ENCODE assay signal across 26 mouse cellular contexts in genomic region chr5:4112570-4113098, GRCm38 (mm10).
"Had no signal": no experiment of that assay in that cellular context is flagged by ENCODE, and none has a peak within 500 bp of the region (broad histone marks: within the 10 kb centered on the region; RNA-seq: fewer than 3 reads in every experiment).

No protein-coding gene starts in this region.

- H3K9ac ChIP-seq: embryonic facial prominence, embryonic 12.5 days; embryonic facial prominence, embryonic 13.5 days; embryonic facial prominence, embryonic 15.5 days; forebrain, embryonic 12.5 days; forebrain, embryonic 13.5 days; forebrain, embryonic 15.5 days; forebrain, postnatal 0 days had no signal

- H3K4me2 ChIP-seq: embryonic facial prominence, embryonic 12.5 days; embryonic facial prominence, embryonic 13.5 days; embryonic facial prominence, embryonic 15.5 days; forebrain, embryonic 12.5 days; forebrain, embryonic 13.5 days; forebrain, embryonic 15.5 days had no signal

- H3K27ac ChIP-seq: embryonic facial prominence, embryonic 10.5 days; embryonic facial prominence, embryonic 12.5 days; embryonic facial prominence, embryonic 13.5 days; embryonic facial prominence, embryonic 15.5 days; forebrain, embryonic 10.5 days; forebrain, embryonic 12.5 days; forebrain, embryonic 13.5 days; forebrain, embryonic 15.5 days; gastrocnemius, adult 2 months had no signal

- DNase-seq: cerebellum, adult 8-10 months; cerebellum, adult 9-10 months; cerebellum, adult 9-11 months; cerebellum, postnatal 14 days; cerebellum, postnatal 25 days; cerebellum, postnatal 36 days; embryo, embryonic 11 days; forebrain, postnatal 0 days; gastrocnemius, adult 2 months; gastrocnemius, postnatal 10 days; gastrocnemius, postnatal 14 days; gastrocnemius, postnatal 25 days; gastrocnemius, postnatal 36 days; heart, adult 11 months; heart, adult 18-20 months had no signal

- ATAC-seq: forebrain, embryonic 13.5 days; forebrain, embryonic 14.5 days; forebrain, embryonic 15.5 days; forebrain, embryonic 16.5 days; forebrain, postnatal 0 days had no signal

- H3K36me3 ChIP-seq: embryonic facial prominence, embryonic 10.5 days; embryonic facial prominence, embryonic 12.5 days; embryonic facial prominence, embryonic 13.5 days; embryonic facial prominence, embryonic 15.5 days; forebrain, embryonic 10.5 days; forebrain, embryonic 12.5 days; forebrain, embryonic 15.5 days had no signal

- H3K4me3 ChIP-seq: embryonic facial prominence, embryonic 10.5 days; embryonic facial prominence, embryonic 12.5 days; embryonic facial prominence, embryonic 13.5 days; embryonic facial prominence, embryonic 15.5 days; erythroblast, embryonic 14.5 days; forebrain, embryonic 10.5 days; forebrain, embryonic 12.5 days; forebrain, embryonic 13.5 days; forebrain, embryonic 15.5 days; gastrocnemius, adult 2 months had no signal

- H3K27me3 ChIP-seq: embryonic facial prominence, embryonic 12.5 days; embryonic facial prominence, embryonic 13.5 days; embryonic facial prominence, embryonic 15.5 days; forebrain, embryonic 12.5 days; forebrain, embryonic 13.5 days; forebrain, embryonic 15.5 days had no signal

- H3K4me1 ChIP-seq: embryonic facial prominence, embryonic 10.5 days; embryonic facial prominence, embryonic 12.5 days; embryonic facial prominence, embryonic 13.5 days; embryonic facial prominence, embryonic 15.5 days; forebrain, embryonic 10.5 days; forebrain, embryonic 12.5 days; forebrain, embryonic 13.5 days; forebrain, embryonic 15.5 days had no signal

- H3K9me3 ChIP-seq: embryonic facial prominence, embryonic 10.5 days; embryonic facial prominence, embryonic 12.5 days; embryonic facial prominence, embryonic 13.5 days; embryonic facial prominence, embryonic 15.5 days; forebrain, embryonic 10.5 days; forebrain, embryonic 12.5 days; forebrain, embryonic 13.5 days; forebrain, embryonic 15.5 days had no signal
